Mouse (Mus musculus): ENCODE results near the gene Gprc6a. TPM values are rescaled to one million over a fixed set of nuclear protein-coding genes. Genes with fewer than 3 reads are reported as not detected.

Gene Gprc6a
- total and polyA plus RNA-seq, 3 experiments = not detected

- Histone ChIP-seq H3K4me1 (ENCODE audit: control insufficient read depth in 1 of 2, insufficient read depth in 2 of 2, low read length in 2 of 2) (no peaks in the 10 kb centered on the region), H3K79me2 (ENCODE audit: control insufficient read depth, insufficient read depth, low read length, poor library complexity) (no peaks in the 10 kb centered on the region), H3K36me3 (ENCODE audit: control insufficient read depth in 1 of 2, insufficient read depth in 2 of 2, low read length in 2 of 2) (no peaks in the 10 kb centered on the region), H3K9ac (ENCODE audit: control insufficient read depth, low read depth, low read length, poor library complexity, severe bottlenecking) (no peak overlapping the region), H3K9me3 (replicated peaks; ENCODE audit: insufficient read depth, low read length) (no peaks in the 10 kb centered on the region), H3K27me3 (ENCODE audit: control insufficient read depth in 1 of 2, insufficient read depth in 2 of 2, low read length in 2 of 2) (no peaks in the 10 kb centered on the region), H3K4me3 (ENCODE audit: control insufficient read depth in 1 of 2, insufficient read depth in 1 of 2, low read depth in 2 of 2, low read length in 2 of 2) (no peak overlapping the region), H3K27ac (ENCODE audit: control insufficient read depth, low read depth, low read length) (no peak overlapping the region)
- DNase-seq (ENCODE audit: low read depth, low spot score) = no peak
- TF ChIP-seq UBTF (IDR thresholded peaks at IDR 0.05; ENCODE audit: borderline replicate concordance, insufficient read depth, low read depth, low read length) = no peak
- TF ChIP-seq SIN3A (IDR thresholded peaks at IDR 0.05; ENCODE audit: low read length) = no peak
- no peak for TF ChIP-seq E2F4 (IDR thresholded peaks at IDR 0.05; ENCODE audit: borderline replicate concordance, low read depth, low read length)
- TF ChIP-seq CHD1 (IDR thresholded peaks at IDR 0.05; ENCODE audit: low read depth, low read length) = no peak
- TF ChIP-seq RCOR1 (IDR thresholded peaks at IDR 0.05; ENCODE audit: low read depth, low read length) = no peak
- TF ChIP-seq NELFE (IDR thresholded peaks at IDR 0.05; ENCODE audit: low read depth, low read length) = no peak
Observed at GRCm38 (mm10) chr10:51611969-51612682, 19.1 kb downstream of the Gprc6a start.

- TF ChIP-seq EP300 (IDR thresholded peaks at IDR 0.05; ENCODE audit: low read depth in 1 of 2, low read length in 2 of 2) = no peak
- TF ChIP-seq MXI1 (IDR thresholded peaks at IDR 0.05; ENCODE audit: low read depth, low read length) = no peak
- no peak for TF ChIP-seq KAT2A (conservative IDR thresholded peaks at IDR 0.05; ENCODE audit: low read depth, low read length)
- TF ChIP-seq ELF1 (IDR thresholded peaks at IDR 0.05; ENCODE audit: low read depth, low read length) = no peak
- TF ChIP-seq CHD2 (IDR thresholded peaks at IDR 0.05; ENCODE audit: low read length) = no peak
- TF ChIP-seq UBTF (IDR thresholded peaks at IDR 0.05; ENCODE audit: borderline replicate concordance, insufficient read depth, low read depth, low read length) = no peak
- TF ChIP-seq NRF1 (IDR thresholded peaks at IDR 0.05; ENCODE audit: insufficient read depth, low read depth, low read length, poor library complexity, severe bottlenecking) = no peak
- TF ChIP-seq SMC3 (IDR thresholded peaks at IDR 0.05; ENCODE audit: low read depth, low read length) = no peak
- no peak for TF ChIP-seq POLR2A (IDR thresholded peaks at IDR 0.05; ENCODE audit: control insufficient read depth in 1 of 2, insufficient read depth in 1 of 2, low read depth in 1 of 2, low read length in 2 of 2, poor library complexity in 1 of 2)
- TF ChIP-seq USF1 (IDR thresholded peaks at IDR 0.05; ENCODE audit: low read depth, low read length) = no peak
- TF ChIP-seq MAZ (IDR thresholded peaks at IDR 0.05; ENCODE audit: low read depth, low read length) = no peak
- no peak for TF ChIP-seq ZMIZ1 (IDR thresholded peaks at IDR 0.05; ENCODE audit: low read depth, low read length)
- TF ChIP-seq JUND (IDR thresholded peaks at IDR 0.05; ENCODE audit: low read depth, low read length) = no peak
- TF ChIP-seq RAD21 (IDR thresholded peaks at IDR 0.05; ENCODE audit: low read depth, low read length) = no peak
- no peak for TF ChIP-seq NELFE (IDR thresholded peaks at IDR 0.05; ENCODE audit: low read depth, low read length)
- Histone ChIP-seq H3K27ac (ENCODE audit: control insufficient read depth, low read depth, low read length) (no peak overlapping the region), H3K9me3 (replicated peaks; ENCODE audit: insufficient read depth, low read length) (no peaks in the 10 kb centered on the region), H3K36me3 (ENCODE audit: control insufficient read depth in 1 of 2, insufficient read depth in 2 of 2, low read length in 2 of 2) (no peaks in the 10 kb centered on the region), H3K27me3 (ENCODE audit: control insufficient read depth in 1 of 2, insufficient read depth in 2 of 2, low read length in 2 of 2) (no peaks in the 10 kb centered on the region), H3K4me1 (ENCODE audit: control insufficient read depth in 1 of 2, insufficient read depth in 2 of 2, low read length in 2 of 2) (no peaks in the 10 kb centered on the region), H3K9ac (ENCODE audit: control insufficient read depth, low read depth, low read length, poor library complexity, severe bottlenecking) (no peak overlapping the region), H3K79me2 (ENCODE audit: control insufficient read depth, insufficient read depth, low read length, poor library complexity) (no peaks in the 10 kb centered on the region), H3K4me3 (ENCODE audit: control insufficient read depth in 1 of 2, insufficient read depth in 1 of 2, low read depth in 2 of 2, low read length in 2 of 2) (no peak overlapping the region)
- DNase-seq (ENCODE audit: low read depth, low spot score) = no peak
Observed at GRCm38 (mm10) chr10:51609741-51610425, 21.4 kb downstream of the Gprc6a start.

Measured in MEL (cell line).